Mouse (Mus musculus) c-Kit-positive CD71-negative TER-119-negative erythroid progenitor cells, embryonic 14.5 days (primary cell): ENCODE results near the gene Akip1.
A peak's percentile ranks its signal among the peaks of the same experiment; 100 is the strongest.

Experiments used
- DNase-seq: peaks from one replicate; pipeline ENCODE4 v3.0.0-alpha.2; 2013; ENCODE audit warnings: low read depth

The Akip1 gene

DNA sequence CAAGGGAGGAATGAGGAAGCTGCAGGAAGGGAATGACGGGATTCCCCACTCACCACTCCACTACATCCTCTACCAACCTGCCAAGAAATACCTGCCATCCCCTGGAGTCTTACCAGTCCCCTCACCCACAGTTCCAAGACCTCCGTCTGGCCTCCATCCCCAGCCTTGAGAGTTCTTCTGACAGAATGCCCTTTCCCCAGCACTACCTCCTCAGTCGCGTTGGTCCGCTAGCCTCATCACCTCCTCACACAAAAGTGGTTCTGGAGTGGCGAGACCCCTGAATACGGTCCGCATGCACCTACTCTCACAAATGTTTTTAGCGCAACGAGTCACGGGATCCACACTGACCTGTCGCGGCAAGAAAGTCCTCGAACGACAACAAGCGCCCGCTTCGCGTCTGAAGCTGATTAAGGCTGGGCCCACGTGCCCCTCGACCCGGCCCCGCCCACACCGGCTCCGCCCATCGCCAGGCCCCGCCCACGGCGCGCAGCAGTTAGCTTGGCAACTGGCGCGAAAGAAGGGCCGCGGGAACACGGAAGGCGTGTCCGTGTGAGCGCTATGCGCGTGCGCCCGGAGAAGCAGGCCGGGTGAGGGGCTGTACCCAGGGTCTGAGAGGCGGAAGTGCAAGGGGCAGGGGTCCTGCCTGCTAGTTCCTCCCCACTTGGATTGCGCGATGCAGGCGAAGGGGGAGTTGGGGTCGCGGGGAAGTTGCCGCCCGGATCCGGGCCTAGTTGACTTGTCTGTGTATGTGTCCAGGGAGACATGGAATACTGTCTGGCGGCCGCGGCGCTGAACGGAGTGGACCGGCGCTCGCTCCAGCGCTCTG is at the start of gene Akip1, which contains the start of gene St5:
Akip1 (plus strand) TSS at position 501 of the 826 bp plus-strand sequence.
St5 (minus strand) TSS at position 416 of the 826 bp plus-strand sequence.
- DNase-seq, result peak; percentile 87

DNA sequence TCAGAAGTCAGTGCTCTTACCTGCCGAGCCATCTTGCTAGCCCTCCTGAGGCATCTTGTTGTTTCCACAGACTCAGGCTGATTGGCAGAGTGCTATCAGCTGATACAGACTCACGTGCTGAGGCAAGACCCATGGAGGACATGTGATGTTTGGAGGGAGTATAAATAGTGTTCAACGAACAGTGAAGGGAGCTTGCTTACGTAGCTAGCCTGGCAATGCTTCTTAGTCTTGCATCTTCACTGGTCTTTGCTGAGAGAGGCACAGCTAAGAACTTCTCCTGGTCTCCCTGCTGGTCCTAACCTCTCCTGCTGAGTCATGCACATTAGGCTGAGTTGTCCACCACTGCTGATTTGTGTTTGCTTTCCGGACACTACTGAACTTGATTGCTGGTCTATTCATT is 48.6 kb upstream of the Akip1 start:
- no peak for DNase-seq

DNA sequence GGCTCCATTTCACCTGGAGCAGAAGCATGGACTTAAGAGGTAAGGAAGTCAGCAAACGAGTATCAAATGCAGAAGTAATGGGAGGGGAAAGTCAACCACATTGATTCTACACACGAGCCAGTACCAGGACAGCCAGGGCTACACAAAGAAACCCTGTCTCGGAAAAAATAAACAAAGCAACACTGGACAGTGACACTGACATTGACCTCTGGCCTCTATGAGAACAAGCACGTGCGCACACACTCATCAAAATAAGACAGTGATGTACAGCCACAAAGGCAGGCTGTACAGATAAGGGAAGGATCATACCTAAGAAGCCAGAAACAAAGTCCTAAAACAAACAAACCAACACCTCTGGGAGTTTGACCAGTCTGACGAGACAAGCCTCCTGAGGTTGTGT is 45.6 kb upstream of the Akip1 start:
- DNase-seq, result no peak

DNA sequence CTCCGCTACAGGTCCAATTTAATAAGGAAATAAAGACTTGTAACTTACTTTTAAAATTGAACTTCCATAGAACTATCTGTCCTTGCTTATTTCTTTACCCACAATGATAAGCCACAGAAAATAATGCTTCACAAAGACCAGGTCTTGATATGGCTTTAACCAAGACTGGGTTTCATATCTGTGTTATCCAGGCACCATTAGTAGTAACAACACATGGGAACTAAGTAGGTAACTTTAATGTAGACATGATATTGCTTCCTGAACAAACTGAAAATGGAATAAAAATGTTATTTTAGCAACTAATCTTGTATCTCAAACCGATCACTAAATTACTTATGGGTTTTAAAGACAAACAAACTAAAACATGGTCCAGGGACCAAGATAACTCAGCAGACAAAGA is 44.2 kb upstream of the Akip1 start:
- DNase-seq, result no peak

DNA sequence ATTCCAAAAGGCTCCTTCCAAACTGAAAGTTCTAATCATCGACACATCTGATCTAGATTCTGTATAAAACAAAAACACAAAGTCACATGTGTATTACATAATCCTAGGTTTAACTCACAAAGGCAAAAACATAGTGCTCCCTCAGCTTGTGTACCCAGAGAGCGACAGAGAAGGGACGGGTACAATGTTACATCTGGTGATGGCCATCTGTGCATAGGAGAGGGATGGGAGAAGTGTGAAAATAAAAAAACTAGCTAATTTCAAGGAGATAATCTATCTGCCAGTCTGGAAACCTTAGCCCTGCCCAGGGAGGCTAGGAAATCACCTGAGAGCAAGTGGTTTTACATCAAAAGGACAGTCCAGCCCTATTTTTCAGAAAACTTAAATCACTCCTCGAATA is 40.9 kb upstream of the Akip1 start:
- no peak for DNase-seq

DNA sequence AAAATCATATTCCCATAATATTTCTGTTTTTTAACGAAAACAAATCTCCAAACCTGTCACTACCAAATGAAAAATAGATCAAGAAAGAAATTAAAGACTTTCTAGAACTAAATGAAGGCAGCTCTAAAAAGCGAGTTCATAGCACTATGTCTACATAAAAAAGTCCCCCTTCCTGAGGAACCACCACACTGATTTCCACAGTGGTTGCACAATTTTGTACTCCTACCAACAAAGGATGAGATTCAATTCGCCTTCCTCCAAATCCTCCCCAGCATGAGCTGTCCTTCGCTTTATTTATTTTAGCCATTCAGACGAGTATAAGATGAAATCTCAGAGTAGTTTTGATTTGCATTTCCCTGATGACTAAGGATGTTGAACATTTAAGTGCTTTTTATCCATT is 36.8 kb upstream of the Akip1 start:
- no peak for DNase-seq

DNA sequence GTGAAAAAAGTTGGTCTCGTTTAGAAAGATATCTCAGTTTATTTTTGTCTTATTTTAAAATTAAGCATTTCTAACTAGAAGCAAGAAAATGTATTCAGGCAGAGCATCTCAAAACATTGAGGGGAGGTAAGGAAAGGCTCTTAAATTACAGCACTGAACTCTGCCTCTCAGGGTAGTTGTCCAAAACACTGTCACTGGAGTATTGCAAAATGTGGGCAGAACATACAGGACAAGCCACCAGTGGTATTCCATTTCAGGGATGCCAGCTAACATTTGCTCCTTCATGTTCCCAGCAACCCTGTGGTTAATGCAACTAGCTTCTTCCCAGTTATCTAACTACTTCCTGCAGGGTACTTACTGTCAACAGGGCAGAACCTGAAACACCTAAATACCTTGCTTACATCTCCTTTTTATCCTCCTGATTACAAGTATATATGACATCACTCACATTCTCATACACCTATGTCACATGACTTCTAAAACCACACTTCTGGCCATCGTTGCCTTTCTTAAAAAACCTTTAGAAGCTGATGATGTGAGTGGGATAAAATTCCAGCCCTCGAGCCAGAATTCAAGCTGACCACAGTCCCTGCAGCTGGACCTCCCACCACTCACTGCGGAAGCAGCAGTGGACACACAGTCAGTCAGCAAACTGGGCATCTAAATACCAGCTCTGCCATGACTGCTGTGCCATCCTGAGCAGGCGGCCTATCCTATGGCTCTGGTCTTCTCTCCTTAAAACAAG is 33.9 kb upstream of the Akip1 start:
- no peak for DNase-seq

DNA sequence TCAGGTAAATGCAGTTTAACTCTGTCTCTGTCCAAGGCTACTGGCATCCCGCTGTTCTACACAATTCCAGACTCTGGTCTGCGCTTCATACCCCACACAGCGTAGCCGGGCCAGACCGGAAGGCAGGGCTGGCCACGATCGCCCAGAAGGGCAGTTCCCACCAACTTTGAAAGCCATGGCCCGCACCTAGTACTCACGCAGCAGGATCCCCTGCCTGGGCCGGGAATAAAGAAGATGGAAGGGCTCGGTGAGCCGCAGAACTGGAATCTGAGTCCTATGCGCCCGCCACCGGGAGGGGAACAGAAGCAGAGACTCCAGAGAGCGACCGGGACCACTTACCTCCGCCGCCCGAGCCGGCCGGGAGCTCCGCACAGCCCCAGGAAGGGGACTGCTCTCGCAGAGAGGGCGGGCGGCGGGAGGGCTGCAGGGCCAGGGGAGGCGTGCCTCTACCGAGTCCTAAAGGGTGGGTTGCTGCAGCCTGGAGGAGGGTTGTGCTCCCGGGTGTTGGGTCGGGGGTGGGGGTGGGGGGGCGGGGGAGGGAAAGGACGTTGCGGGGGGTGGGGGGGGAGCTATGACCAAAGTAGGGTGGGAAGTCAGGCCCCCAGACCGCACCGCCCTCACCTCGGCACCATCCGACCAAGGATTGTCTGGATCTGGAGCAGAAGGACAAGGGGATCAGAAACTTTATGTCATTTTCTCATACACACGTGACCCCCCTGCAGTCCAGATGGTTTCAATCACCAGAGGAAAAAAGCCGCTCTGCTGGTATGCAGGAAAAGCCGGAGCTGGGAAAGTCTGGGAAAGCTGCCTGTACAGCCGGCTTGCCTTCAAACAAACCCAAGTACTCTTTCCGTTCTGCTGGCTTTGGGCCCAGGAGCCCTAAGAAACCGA is 31.7 kb upstream of the Akip1 start:
- no peak for DNase-seq

DNA sequence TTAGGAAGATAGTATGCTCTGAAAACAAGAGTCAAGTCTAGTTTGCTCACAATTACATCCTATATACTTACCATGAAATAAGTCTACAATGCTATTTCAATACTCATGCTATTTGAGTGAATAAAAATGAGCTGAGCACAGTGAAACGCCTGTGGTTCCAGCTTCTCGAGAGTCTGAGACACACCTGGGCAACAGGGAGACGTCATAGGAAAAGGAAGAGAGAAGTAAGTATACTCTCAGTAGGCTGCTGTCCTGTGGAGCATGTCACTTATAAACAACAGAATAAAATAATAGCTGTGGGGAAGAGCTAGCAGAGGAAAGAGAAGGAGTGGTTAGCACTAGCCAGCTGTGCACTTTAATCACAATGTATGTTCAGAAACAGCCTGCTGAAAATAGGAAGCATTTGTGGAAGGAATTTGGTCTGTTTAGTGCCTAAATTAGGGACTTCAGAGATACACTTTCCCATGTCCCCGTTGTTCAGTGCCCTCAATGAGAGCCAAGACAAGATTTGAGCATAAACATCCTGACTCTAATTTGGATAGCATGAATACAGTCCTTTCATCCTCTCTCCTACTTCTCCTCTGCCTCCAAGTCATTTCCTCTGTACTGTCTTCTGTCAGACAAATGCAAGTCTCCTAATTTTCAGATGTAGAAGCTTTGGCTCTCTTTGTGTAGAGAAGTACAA is 28.4 kb upstream of the Akip1 start:
- no peak for DNase-seq

DNA sequence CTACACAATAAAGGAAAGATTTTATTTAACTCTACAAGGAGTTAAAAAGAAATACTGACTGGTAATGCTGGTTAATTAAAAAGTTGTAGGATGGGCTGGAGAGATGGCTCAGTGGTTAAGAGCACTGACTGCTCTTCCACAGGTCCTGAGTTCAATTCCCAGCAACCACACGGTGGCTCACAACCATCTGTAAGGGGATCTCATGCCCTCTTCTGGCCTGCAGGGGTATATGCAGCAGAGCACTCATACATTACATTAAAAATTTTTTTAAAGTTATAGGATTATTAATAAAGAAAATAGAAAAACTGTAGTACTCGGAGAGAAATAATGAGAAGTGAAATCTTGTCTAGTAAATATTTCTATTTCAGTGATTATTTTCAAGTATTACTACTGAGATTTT is 23.2 kb upstream of the Akip1 start:
- no peak for DNase-seq

DNA sequence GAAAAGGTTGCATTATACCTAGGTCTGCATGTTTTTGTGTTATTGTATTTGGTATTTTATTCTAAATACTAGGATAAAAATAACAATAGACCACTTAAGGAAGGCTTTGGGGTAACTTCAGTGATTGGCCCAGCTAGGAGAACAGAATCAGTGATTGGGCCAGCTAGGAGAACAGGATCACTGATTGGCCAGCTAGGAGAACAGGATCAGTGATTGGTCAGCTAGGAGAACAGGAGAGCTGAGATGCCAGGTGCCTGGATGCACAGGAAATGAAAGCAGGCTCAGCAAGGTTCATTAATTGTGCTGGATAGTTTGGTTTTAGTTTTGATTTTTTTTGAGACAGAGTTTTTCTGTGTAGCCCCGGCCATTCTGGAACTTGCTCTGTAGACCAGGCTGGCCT is 22.6 kb upstream of the Akip1 start:
- no peak for DNase-seq

DNA sequence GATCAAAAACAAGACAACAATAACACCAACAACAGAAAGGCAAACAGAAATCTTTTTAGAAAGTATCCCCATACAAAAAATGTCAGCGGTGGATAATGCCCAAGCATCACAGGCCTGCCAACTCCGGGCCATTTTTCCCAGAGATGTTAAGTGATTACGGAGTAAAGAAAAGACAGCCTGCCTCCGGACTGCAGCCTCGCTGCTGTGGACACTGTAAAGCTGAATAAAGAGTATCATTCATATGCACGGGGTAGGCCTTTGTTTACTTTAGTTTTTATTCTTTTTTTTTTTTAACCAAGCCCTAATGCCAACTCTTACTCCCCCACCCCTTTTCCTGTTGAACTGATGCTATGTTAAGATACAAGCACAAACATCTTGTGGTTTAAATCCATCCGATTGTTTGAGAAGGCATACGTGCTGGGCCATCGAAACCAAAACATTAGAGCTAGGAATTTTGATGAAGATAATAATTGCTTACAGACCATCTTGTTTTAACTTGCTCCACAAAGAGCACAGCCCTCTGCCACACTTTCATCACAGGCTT is 16.8 kb upstream of the Akip1 start:
- DNase-seq, result no peak

DNA sequence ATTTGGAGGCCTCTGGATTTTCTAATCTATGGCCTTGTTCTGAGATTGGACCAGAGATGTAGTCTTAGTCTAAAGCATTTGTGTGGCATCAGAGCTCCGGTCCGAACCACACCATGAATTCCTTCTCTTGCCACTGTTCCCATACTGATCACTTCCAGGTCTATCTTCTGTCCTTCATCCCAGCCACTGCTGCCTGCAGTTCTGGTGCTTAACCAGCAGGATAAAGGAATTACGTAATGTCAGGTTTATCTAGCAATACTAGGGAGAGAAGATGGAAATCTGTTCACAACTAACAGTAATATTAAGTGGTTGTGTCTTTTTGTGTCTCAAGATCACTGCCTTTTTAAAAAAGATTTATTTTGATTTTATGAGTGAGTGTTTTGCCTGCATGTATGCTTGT is 13.4 kb upstream of the Akip1 start:
- DNase-seq, result no peak

DNA sequence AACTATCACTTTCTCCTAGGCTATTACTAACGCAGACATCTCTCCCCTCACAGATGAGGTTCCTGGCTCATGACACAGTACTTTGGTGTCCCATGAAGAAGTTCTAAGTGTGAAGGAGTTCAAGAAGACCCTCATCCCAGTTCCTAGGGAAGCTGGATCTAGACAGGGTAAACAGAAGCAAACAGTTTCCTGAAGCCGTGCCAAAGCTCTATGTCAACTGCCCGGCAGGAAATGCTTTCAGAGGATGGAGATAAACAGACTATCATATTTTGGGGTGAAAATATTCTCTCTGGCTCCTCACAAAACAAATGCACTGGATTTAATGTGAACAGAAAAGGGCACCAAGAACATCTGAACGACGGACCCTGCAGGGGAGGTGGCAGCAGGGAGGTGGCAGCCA is 12.5 kb upstream of the Akip1 start:
- DNase-seq, result no peak

DNA sequence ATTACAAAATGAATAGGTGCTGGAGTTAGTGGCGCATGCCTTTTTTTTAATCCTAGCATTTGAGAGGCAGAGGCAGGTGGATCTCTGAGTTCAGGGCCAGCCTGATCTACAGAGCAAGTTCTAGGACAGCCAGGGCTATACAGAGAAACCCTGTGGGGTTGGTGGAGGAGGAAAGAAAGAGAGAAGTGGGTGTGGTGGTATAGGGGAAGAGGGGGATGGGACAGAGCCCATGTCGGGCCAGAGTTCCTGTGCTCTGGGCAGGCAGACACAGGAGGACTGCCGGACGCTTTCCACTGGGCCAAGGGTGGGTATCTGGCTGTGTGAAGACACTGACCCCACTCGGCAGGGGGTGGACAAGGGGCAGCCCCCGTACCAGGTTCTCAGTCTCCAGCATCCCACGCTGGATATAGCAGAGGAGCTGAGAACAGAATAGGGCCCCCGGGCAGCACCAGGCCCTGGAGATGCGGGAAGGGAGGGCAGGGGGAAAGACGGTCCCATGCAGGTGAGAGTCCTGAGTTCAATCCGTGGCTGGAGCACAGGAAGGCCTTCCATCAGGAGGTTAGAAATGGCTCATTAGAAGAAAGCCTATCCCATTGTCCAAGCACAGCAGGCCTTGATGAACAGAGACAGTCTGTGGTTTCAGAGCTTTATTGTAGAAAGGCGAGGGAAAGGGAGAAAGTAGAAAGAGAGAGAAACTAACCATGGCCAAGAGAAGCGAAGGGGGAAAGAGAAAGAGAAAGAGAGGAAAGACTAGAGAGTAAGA is 8.7 kb upstream of the Akip1 start:
- no peak for DNase-seq

DNA sequence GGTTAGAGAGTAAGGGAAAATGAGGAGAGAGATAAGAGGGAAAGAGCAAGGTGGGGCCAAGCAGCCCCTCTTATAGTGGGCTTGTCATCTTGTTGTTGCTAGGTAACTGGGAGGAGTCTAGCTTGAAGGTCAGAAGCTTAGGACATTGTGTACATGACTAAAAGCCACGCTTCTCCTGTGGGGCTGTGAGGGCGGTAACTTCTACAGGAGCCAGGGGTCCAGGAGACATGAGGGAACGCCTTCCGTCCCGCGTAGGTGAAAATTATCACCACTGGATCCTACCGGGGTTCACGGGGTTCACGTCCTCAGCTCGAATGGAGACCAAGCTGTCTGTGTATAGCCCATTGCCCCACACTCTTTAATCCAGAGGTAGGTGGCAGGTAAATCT is 8.2 kb upstream of the Akip1 start:
- DNase-seq, result no peak

DNA sequence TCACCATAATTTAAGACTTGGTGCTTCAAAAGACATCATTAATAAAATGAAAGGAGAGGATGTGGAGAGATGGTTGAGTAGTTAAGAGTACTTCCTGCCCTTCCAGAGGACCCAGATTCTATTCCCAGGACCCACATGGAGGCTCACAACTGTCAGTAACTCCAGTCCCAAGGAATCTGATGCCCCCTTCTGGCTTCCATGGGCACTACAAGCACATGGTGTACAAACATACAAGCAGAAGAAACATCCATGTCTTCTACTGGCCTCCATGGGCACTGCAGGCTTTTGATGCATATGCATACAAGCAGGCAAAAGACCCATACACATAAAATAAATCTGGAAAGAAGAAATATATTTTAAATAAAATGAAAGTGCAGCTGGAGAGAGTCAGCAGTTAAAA is 3.3 kb upstream of the Akip1 start:
- DNase-seq, result no peak

DNA sequence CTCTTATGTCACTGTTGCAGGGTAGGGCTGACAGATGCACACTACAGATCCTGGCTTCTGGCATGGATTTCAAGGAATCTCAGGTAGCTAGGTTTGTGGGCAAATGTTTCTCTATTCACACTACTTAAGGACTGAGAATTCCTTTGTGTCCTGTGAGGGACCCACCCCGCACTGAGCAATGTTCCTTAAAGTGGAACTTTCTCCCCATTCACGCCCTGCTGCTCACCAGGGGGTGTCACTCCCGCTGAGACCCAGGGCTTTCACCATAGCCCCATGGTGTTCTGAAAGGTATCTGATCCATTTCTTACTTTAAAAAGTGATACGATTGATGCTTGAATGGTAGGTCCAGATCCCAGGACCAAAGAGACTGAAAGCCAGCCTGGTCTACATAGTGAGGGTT is 769 bp upstream of the Akip1 start:
- no peak for DNase-seq

DNA sequence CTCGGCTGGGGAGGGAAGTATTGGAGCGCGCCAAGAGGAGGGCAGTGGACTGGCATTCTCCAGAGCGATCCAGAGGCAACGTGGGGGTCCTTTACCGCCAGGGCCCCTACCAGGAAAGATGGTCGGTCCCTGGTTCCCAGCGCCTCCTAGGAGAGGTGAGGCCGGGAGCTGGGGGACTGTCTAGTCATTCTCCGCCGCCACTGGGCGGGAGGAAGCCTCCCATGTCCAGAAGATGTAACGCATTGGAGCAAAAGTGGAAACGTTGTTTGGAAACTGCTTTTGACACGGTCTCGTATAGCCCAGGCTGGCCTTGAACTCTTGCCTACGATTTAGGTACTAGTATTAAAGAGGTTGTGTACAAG is 507 bp downstream of the Akip1 start:
- no peak for DNase-seq

DNA sequence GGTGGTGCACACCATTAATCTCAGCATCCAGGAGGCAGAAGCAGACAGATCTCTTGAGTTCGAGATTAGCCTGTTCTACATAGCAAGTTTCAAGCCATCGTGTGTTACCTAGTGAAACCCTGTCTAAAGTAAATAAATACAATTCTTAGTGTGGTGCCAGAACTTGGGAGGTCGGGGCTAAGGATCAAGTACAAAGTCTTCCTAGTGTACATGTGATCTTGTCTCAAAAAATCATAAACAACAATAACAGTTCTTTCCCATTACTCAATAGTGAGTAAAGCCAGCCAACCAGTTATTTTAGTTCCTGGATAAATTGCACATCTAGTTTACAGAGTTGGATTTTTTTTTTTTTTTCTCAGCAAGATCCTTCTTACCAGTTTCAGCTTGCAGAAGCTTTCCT is 971 bp downstream of the Akip1 start:
- no peak for DNase-seq
